Mouse (Mus musculus): ENCODE data around the gene Tada2a.

DNA sequence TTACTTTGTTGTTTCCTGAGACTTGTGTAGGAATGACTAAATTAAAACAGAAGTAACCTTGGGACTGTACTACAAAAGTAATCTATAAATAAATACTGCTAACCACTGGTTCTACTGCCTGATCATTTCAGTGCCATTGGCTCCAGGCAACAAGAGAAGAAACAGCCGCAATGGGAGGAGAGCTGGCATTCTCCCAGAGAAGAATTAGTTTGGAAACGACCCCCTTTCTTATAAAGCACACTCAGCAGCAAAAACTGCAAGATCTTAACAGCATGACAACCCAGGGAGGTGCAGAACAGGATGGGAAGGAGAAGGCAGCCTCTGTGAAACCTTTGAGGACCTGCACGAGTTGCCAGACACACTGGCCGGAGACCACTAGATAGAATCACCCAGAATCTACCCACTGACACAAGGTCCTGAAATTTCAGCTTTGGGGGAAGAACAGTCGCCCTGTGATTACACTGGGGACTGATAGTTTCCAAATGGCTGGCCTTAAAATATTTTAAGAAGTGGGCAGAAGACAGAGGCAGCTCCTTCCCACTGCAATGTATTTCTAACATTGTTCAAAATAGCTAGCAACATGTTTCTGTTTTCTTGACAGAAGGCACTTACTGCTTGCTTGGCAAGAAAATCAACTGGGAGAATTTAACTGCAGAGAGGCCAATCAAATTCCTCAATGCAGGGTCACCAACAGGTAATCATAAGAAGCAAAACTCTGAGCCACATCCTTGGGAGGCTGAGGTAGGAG is 32.0 kb downstream of the Tada2a start:
- TF ChIP-seq POLR2A (IDR thresholded peaks at IDR 0.05; ENCODE audit: insufficient read depth, low read depth, low read length) (no peak), CTCF (IDR thresholded peaks at IDR 0.05) (no peak)
